Mouse (Mus musculus) urinary bladder, postnatal 14 days (tissue): Measurements from ENCODE around the gene Tmem143.
"Not testable (repeated sequence)": the region's sequence is repeated elsewhere in the genome, so short reads cannot be mapped to it uniquely, and the experiment has no call there.

Source experiments
- DNase-seq: peaks from one replicate; pipeline ENCODE4 v3.0.0; 2021; ENCODE audit warnings: low spot score

The Tmem143 gene

DNA sequence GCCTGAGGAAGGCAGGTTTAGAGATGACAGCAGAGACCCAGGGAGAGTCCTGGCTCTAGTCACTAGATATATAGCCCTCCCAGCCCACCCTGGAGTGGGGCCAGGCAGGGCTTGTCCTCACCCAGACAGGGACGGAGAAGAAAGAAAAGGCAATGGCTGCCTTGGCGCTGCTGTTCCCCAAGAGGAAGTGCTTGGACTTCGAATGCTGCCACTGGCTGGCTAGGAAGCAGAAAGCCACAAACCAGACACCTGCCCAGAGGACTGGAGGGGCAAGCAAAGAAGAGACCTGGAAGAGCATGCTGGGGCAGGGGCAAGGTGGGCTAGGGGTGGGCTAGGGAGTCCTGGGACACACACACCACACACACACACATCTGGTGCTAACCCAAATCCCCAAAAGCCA, 9.5 kb upstream of the Tmem143 start:
- no peak for DNase-seq

DNA sequence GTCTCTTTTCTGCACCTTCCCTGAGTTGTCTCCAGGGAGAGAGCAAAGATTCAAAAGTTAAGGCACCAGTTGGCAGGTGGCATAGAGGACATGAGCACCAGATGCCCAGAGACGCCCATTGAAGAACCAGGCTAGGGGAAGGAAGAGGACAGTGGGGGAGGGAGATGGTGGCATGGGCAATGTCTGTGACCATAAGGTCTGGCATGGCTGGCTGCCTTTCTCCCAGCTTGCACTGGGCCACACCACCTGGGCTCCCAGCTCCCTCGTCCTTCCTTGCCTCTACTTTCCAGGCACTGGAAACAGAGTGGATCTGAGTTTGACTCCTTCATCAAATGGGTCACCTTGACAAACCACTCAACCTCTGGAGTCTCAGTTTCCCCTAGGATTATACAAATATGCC, 4.1 kb upstream of the Tmem143 start:
- DNase-seq = no peak

DNA sequence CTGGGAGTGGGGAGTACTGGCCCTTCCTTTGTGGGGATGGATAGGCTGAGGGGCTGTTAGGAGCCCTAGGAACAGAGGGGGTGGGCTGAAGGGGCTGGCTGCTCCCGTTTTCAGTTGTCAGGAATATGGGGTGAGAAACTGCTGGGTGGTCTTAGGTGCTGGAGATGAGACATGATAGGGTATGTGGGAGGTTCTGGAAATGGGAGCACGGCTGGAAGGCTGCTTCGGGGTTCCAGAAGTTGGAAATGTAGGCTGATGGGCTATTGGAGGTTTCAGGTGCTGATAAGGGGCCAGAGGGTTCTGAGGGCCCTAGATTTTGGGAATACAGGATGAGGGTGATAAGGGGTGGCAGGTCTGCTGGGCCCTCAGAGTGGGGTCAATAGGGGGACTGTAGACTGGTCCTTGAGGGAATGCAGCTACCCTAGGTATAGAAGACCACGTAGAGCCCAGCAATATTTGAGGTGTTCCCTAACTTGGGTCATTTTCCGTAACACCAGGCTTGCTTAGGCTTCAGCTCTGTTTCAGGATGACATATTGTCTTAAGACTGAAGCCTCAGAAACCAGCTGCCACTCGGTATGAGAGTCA, 717 bp upstream of the Tmem143 start:
- no peak for DNase-seq

DNA sequence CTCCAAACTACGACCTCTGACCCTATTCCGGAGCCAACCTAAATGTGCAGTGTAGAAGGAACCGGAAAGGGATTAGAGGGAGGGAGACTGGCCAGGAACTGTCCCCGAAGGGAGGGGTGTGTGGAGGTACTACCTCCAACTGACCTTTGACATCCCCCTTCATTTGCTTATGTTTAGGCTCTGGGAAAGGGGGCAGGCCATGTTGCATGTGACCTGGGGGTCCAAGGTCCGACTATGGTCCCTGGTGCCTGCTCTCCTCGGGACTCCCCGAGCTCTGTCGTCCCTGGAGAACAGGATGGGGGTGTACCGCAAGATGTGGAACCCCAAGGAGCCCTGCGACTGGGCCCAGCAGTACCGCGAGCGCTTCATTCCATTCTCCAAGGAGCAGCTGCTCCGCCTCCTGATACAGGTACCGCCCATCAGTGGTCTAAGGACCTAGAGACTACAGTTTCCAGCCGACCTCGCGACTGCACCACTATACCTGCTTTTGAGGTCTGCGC, 567 bp downstream of the Tmem143 start:
- DNase-seq = peak; percentile 61

DNA sequence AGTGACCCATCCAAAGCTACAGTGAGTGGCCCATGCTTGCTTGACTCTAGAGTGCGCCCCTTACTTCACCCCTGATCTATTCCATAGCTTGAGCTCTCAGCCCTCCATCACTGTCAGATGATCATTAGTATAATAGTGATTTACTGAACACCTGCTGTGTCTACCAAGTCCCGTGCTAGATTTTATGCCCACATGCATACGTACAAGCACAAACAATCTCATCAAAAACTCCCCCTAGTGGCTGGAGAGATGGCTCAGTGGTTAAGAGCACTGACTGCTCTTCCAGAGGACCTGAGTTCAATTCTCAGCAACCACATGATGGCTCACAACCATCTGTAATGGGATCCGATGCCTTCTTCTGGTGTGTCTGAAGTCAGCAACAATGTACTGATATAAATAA, 1.4 kb downstream of the Tmem143 start:
- not testable (repeated sequence) for DNase-seq

DNA sequence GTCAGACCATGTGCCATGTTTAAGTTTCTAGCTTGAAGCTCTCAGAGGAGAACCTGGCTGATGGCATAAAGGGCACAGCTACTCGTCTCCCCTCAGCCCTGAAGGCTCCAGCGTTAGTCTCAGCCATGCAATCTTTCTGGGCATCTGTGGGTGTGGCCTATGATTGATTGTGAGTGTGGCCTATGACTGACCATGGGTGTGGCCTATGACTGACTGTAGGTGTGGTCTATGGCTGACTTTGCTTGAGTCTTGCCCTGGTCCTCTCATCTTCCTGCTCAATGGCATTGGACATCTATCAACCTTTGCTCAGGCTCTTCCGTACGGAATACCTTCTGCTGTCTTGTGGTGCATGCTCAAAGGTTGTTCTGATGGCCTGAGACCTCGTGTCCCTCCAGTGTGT, 4.8 kb downstream of the Tmem143 start:
- DNase-seq = no peak

DNA sequence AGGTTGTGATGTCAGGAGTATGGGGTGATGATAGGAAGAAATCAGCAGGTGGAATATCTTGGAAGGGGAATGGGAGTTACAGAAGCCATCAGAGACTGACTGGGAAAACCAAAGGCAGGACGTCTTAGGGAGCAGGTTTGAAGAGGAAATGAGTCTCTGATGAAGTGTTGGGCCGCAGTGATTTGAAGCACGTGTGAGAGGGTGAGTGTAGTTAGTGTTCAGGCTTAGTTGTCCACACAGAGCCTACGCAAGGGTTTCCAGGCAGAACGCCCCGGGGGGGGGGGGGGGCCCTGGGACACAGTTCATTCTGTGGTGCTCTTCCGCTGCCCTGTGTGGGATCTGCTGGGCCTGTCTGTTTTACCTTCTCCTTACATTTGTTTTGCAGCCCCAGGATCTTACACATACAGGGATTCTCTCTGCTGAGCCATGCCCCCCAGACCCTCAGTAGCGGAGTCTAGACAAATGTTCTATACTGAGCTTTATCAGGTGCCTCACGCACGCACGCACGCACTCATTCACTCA, 5.8 kb downstream of the Tmem143 start:
- no peak for DNase-seq

DNA sequence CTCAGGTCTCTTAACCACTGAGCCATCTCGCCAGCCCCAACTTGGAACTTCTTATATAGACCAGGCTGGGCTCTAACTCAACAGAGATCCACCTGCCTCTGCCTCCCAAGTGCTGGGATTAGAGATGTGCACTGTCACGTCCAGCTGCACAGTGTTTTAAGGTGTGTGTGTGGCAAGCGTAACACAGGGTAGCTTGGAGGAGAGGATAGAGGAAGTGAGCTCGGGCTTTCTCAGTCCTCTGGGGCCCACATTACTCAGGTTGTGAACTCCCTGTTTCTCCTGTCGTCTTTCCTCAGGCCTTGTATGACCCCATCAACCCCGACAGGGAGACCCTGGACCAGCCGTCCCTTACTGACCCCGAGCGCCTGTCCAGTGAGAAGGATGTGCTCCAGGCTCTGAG, 9.9 kb downstream of the Tmem143 start:
- DNase-seq = no peak

DNA sequence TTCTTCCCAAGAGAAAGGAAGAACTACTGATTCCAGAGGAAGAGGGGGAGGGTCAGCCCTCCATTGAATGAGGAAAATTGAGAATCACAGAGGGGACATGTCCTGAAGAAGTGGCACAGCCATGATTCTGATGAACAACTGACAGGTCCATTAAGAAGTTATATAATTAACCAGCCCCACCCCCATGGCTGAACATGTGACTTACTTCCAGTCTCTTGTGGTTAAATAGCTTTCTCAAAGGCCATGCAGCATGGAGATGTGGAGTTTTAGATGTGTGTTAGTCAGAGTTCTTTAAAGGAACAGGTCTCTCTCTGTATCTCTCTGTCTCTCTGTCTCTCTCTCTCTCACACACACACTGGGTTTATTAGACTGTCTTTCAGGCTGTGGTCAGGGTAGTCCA, 11.6 kb downstream of the Tmem143 start:
- DNase-seq = no peak

DNA sequence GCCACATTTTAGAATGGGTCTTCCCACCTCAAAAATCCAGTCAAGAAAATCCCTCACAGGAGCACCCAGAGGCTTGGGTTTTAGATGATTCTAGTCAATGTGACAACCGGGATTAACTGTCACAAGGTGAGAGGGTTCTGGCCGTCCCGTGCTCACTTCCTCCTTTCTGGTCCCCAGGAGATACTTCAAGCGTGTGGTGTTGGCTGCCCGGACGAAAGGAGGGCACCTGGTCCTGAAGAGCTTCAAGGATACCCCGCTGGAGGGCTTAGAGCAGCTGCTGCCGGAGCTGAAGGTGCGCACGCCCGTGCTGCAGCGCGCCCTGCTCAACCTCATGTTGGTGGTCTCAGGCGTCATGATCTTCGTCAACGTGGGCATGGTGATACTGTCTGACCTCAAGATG, 12.4 kb downstream of the Tmem143 start:
- DNase-seq = no peak

DNA sequence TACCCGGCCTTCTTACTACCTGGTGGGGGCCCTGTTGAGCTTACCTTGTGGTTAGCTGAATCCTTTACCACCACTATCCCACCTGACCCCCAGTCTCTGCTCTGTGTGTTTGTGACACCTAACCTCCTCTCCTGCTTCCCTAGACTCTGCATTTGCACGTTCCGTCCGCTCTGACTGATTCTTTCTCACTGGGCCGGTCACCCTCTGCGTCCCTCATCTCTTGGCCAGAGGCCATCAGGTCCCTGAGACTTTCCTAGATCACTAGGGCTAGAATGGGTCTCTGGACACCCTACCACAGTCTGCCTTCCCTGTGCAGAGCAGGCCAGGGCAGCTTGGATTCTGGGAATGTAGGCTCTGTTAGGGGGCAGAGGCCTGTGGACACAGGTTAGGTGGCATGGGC, 17.3 kb downstream of the Tmem143 start:
- DNase-seq = no peak

DNA sequence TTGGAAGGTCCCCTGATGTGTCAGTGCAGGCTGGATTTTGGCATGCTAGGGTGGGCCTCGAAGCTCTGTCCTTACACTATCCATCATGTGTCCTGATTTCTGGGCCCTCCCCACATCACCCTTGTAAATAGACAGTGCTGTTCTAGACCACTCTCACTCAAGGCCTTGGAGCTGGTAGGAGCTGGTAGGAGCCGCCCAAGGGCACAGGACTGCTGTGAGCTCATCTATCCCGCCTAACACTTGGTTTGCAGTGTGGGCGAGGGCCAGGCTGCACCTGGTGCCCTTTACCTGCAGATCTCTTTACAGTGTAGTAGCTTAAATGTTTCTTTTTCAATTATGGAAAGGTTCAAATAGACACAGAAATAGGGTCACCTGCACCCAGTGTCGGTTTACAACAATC, 18.3 kb downstream of the Tmem143 start:
- no peak for DNase-seq

DNA sequence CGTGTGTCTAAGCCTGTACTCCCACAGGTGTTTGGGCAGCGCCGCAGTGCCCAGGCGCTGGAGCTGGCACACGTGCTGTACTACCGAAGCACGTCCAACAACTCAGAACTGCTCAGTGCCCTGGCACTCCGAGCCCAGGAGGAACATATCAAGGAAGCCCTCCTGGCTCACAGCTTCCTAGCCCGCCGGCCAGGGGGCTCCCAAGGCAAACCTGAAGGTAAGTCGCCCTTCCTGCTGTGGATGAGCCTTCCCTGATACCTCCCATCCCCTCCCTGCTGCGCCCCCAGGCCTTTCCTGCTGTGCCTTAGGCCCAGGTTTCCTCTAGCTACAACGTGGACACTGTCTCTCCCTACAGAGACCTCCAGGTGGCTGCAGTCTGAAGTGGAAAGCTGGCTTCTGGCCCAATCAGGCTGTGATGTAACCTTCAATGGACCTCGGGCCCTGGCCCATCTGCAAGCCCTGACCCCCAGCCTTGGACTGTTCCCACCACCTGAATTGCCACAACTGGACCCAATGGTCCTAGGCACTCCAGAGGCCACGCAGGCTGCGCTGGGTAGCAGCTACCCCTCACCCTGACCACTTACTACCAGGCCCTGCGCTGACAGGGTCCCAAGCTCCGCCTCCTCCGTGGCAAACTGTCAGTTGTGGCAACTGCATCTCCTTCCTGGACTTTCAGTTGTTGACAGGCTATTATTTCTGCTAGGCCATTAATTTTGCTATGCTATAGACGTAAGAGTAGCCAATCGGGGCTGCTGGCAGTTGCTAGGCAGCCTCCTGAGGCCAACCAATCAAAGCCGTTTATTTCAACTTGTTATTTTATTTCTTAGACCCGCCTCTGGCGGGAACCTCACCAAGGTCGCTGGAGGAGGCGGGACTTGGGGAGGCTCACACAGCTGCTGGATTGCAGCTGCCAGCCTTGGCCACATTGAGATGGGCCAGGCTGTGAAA, 19.6 kb downstream of the Tmem143 start:
- DNase-seq = peak; percentile 75

DNA sequence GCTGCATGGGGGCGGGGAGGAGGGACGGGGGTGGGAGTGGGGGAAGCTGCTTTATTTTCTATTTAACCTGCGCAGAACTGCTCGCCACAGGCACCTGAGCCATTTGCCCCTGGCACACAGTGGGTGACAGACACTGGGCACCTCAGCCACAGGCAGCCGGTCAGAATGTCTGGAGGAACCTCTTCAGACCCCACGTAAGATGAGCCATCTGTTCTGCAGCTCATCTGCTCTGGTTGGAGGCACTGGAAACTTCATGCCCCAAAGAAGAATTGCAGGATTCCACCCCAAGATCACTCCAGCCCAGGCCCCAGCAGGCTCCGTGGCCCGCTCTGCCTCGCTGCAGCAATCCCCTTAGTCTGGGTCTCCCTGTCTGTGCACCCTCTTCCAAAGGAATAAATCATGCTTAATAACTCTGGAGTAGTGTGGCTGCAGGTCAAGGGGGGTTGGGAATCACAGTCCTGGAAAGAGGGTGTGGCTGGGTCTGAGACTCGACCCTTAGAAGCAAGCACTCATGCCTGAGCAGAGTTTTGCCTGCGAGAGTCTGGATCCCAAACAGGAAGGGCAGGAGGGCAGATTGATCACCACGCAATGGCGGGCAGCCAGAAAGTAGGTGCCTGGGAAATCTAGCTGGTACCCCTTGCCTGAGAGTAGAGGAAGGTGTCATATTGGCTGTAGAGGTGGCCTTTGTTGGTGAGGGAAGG, 20.4 kb downstream of the Tmem143 start:
- DNase-seq = no peak

DNA sequence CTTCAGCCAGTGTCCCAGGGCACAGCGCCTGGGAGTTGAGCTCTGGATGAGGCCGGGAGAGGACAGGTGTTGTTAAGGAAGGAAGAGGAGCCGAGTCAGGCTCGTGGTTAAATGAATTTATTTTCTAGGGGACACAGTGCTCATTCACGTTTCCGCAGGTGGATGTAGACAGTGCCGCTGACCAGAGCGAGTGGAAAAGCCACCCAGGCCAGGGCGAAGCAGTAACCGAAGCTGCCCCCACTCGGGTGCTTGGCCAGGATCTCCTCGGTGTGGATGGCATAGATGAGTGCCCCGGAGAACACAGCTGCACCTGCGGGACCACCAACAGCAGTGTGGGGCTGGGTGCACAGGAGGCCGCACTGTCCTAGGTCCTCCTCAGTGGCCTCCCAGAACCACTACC, 21.2 kb downstream of the Tmem143 start:
- no peak for DNase-seq

DNA sequence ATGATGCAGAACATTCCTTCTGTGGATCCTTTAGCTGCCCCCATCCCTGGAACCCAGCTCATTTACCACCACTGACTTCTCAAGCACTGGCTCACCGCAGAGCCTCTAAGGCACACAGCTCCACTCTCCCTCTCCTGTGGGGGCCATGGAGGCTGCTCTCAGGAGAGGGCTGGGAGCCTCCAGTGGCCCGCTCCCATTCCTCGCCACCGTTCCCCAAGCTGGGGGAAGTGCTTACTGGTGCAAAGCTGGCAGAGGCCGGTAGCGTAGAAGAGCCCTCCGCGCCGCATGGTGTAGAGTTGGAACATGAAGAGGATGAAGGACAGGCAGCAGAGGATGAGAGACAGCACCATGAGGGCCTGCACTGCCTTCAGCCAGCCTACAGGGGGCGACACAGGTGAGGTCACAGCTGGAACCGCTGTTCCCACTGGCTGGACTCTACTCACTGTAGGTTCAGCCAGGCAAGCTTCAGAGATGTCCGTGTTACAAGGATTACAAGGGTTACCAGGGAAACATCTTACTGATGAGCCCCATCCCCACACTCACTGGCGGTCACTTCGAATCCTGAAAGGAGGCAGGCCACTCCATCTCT, 22.4 kb downstream of the Tmem143 start:
- no peak for DNase-seq

DNA sequence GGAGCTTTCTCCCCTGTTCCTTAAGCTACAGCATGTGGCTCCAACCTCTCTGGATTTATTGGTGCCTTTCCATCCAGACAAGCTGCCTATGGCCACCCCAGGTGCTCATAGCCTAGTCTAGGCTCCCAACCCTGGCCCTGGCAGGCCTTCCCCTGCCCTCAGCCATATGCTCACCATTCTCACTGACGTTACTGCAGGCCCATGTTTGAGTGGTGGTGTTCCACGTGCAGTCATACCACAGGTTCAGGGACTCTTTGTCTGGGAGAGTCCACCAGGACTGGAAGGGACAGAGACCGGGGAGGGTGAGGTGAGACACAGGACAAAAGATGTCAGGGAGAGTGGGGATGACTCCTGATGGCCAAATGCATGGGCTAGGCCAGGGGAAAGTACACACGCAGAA, 23.0 kb downstream of the Tmem143 start:
- DNase-seq = no peak

DNA sequence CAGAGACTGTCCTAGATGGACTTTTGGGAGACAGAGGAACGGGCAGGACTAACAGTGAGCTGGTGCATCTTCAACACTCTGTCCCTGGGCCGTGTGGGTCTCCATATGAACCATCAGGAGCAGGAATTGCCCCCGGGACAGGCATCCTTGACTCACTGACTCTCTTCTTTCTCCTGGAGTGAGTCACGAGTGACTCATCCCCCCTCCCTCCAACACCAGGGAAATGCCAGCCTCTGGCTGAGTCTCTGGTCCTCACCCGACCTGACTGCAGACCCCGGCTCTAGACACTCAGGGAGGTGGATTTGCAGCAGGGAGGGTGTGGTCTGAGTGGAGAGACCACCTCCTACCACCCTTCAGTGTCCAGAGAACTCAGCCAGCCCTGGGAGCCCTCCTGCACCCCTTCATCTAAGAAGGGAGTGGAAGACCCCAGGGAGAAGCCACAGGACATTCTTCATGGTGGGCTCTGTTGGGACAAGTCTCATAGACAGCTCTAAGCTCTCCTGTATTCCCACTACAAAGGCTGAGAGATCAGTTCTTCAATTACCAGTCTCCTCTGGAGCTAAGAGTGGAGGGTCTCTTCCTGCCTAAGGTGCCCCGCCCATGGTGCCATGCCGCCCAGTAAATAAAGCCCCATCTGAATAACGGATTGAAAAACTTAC, 24.0 kb downstream of the Tmem143 start:
- DNase-seq = peak; percentile 69

DNA sequence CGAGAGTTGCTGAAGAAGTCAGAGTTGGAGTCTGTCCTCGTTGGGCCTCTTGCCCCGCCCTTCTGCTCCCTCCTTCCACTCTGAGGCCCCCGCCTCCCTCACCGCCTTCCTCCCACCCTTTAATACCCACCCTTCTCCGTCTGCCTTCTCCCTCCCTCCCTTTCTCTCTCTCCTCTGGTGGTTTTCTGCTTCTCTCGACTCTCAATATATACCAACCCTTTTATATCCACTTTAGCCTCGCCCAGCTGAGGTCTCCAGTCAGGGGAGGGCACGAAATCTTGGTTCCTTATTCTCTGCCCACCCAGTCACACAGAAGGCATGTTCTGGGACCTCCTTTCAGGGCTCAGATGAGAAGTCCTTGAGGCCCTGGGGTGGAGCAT, 24.5 kb downstream of the Tmem143 start, which contains the start of gene Emp3:
Gene Emp3 (minus strand): TSS at position 163 of the 380 bp plus-strand sequence.
- DNase-seq = peak; percentile 72

DNA sequence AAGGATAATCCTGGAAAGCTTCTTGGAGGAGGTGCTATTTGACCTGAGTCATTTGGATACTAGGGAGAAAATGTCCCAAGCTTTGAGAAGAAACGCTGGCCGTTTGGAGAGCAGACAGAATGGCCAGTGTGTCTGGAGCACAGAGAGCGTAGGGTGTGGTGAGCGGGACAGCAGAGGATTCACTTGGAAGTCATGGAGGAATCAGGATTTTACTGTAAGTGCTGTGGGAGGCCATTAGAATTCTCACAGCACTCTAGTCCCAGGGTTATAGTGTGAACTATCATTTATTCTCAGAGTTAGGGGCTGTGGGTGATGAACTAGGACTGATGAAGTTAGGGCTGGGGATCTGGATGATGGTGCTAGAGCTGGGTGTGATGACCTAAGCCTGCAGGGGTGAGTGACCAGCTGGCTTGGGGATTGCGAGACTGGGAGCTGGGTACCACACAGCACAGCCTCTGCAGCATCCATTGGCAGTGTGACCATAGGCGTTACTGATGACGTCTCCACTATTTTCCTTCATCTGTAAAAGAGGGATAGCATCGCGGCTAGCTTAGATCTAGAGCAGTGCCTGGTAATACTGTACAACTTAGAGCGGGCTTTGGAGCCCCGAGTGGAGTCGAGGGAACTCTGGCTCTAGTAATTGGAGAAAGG, 25.3 kb downstream of the Tmem143 start:
- no peak for DNase-seq
